Mouse (Mus musculus): ENCODE results near the gene Fkbp3. TPM values are rescaled to one million over a fixed set of nuclear protein-coding genes. Genes with fewer than 3 reads are reported as not detected.

Gene Fkbp3
- polyA plus RNA-seq (2017; shearing (Covaris generic)), result 254 TPM

GRCm38 (mm10) chr12:65073611-65074178 lies at the start of gene Fkbp3:
TSS of gene Fkbp3 (minus strand) at chr12:65074007.

GRCm38 (mm10) chr12:65075085-65075732 lies 1.4 kb upstream of the Fkbp3 start, which contains the start of gene Fancm:
TSS of gene Fancm (plus strand) at chr12:65075603.

GRCm38 (mm10) chr12:65036190-65036870 lies 37.5 kb downstream of the Fkbp3 start, which contains the start of gene Prpf39:
TSS of gene Prpf39 (plus strand) at chr12:65036333.

Other genes starting within 250 kb of the Fkbp3 start
- gene Gm527, start 156.1 kb downstream of the Fkbp3 start, polyA plus RNA-seq (2017; shearing (Covaris generic)), result 10.7 TPM
- 25.2 TPM for gene Klhl28, start 108.5 kb downstream of the Fkbp3 start, polyA plus RNA-seq (2017; shearing (Covaris generic))
- 32.7 TPM for gene Togaram1, start 108.2 kb downstream of the Fkbp3 start, polyA plus RNA-seq (2017; shearing (Covaris generic))
- 98.4 TPM for gene Prpf39, start 37.7 kb downstream of the Fkbp3 start, polyA plus RNA-seq (2017; shearing (Covaris generic))
- 11.2 TPM for gene Fancm, start 1.6 kb upstream of the Fkbp3 start, polyA plus RNA-seq (2017; shearing (Covaris generic))
- 2.2 TPM for gene Mis18bp1, start 98.6 kb upstream of the Fkbp3 start, polyA plus RNA-seq (2017; shearing (Covaris generic))
- not detected for gene Wdr20rt, start 151.5 kb upstream of the Fkbp3 start, polyA plus RNA-seq (2017; shearing (Covaris generic))

Measured in CD4-positive, CD25-positive, alpha-beta regulatory T cell (primary cell).